Mouse (Mus musculus): Measurements from ENCODE around the gene Cacng8.

Cacng8 gene

GRCm38 (mm10) chr7:3390413-3391080 lies at the start of gene Cacng8:
Cacng8 (plus strand) TSS chr7:3390683.
- no peak for DNase-seq

GRCm38 (mm10) chr7:3343861-3344260 lies 46.6 kb upstream of the Cacng8 start:
- no peak for DNase-seq

GRCm38 (mm10) chr7:3345301-3345700 lies 45.2 kb upstream of the Cacng8 start:
- no peak for DNase-seq

DNA sequence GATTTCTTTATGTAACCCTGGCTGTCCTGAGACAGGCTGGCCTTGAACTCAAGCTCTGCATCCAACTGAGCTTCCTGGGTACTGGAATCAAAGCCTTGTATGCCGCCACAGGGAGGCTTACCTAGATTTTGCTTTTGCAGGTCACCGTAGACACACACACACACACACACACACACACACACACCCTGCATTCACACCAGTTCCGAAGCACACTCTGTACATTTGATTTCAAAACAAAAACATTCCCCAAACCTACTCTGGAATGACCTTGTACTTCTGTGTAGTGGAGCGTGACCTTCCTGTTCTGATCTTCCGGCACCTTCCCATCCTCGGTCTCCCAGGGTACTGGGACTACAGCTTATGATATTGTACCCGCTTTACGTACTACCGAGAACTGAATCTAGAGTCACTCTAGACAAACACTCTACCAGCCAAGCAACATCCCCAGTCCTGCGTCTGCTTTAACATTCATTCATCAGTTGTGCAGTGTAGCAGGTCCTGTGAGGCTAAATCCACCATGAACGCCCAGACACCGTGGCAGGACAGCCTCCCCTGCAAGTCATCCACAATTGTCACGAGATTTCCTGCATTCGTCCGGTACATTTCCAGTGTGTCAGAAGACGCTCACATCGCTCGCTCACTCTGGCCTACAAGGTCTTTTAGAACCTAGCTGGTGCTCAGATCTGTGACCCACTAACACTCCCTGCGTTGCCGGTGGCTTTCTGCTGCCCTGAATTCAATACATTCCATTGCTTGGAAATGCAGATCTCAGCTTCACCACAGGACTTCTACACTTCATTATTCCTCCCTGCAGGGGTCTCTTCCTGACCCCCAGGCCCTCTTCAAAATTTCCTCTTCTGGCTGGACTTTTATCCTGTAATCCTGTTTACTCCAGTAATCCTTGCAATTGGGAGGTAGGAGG lies 42.9 kb upstream of the Cacng8 start:
- no peak for DNase-seq

GRCm38 (mm10) chr7:3348326-3348725 lies 42.2 kb upstream of the Cacng8 start:
- no peak for DNase-seq

GRCm38 (mm10) chr7:3349775-3350174 lies 40.7 kb upstream of the Cacng8 start:
- no peak for DNase-seq

DNA sequence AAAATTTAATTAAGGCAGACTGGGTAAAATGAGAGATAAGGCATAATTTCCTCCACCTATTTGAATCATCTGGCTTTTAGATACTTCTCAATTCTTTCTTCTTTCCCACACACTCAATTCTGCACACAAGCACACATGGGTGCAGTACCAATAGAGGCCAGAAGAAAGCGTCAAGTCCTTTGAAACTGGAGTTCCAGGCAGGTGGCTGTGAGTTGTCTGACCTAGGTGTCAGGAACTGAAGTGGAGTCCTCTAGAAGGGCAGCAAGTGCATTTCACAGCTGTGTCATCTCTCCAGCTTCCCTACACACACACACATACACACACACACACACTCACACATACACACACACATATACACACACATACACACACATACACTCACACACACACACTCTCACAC lies 38.9 kb upstream of the Cacng8 start:
- DNase-seq = no peak

DNA sequence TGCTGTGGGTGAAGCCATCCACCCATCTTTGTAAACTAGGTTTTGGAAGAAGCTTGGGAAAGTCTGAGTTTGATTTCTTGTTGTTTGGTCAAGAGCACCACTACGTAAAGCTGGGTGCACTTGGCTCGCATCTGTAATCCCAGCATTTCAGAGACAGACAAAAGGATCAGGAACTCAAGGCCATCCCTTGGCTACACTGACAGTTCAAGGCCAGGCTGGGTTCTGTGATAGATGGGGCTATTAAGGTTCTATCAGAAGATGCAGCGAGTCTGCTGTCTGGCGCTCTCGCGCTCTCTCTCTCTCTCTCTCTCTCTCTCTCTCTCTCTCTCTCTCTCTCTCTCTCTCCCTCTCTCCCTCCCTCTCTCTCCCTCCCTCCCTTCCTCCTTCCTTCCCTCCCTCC lies 35.6 kb upstream of the Cacng8 start:
- DNase-seq = no peak

DNA sequence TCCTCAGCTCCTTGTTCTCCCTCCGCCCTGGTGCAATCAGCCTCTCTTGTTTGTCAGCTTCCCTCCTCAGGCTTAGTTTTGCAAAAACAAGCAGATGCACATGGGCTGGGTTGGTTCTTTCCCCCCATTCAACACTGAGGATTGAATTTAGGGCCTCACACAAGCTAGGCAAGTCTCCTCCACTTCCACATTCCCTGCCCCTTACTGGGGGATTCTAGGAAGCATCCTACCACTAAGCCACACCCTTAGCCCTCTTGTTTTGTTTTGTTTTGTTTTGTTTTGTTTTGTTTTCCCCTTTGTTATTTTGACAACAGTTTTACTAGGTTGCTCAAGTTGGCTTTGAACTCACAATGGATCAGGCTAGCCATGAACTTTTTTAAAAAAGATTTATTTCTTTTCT lies 29.8 kb upstream of the Cacng8 start:
- no peak for DNase-seq

DNA sequence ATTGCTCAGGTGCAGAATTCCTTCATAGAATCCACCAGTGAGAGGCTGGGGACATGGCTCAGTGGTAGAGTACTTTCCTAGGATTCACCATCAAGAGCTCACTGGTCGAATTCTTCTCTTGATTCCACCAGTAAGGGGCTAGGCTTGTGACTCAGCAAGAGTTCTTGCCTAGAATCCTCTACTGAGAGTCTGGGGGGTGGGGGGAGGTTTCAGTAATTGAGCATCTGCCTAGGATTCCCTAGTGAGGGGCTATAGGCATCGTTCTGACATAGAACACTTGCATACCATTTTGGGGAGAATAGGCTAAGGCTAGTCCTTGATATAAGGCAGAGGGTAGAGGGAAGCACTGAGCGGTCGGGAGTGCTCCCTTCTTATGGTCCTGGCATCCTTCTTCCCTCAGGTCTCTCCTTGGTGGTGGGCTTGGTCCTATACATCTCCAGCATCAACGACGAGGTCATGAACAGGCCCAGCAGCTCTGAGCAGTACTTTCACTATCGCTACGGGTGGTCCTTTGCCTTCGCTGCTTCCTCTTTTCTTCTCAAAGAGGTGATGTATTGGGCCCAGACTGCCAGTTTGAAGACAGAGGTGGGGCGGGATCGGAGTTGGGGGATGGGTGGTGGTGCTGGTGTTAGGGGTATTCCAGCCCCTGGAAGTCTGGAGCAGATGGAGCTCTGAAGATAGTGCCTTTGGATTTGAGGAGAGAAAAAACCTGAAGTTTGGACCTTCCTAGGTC lies 24.8 kb upstream of the Cacng8 start:
- no peak for DNase-seq

- DNase-seq = no peak
Measured at GRCm38 (mm10) chr7:3366705-3367516, 23.6 kb upstream of the Cacng8 start.

DNA sequence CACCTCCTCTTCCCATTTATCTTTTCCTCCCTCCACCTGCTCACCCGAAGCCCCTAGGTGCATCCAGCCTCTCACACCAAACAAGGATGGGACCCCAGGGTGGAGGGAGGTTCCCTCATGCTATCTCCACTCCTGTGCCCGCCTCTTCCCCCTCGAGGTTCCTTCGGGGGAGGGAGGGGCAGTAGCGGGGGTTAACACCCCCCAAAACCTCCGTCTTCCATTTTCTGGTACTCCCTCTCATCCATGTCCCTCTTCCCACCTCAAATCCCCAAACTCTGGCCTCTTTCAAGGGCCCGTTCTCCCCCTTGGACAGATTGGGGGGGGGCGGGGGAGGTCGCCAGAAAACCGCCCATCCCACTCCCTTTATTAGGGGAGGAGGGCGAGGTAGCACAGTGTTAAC lies 22.9 kb upstream of the Cacng8 start:
- no peak for DNase-seq

DNA sequence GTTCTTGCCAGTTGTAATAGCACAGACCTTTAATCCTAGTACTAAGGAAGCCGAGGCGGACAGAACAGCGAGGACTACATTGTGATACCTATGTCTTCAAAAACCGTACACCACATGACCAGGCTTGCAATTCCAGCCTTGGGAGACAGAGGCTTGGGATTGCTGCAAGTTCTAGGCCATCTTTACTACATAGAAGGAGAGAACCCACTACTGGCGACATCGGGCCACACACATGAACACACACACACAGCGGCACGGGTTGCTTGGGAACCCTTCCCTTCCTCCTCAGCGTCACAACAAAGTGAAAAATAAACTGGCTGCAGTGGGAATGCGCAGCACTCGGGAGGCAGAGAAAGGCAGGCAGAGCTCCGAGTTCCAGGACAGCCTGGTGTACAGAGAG lies 22.2 kb upstream of the Cacng8 start:
- no peak for DNase-seq

- DNase-seq = no peak
Measured at GRCm38 (mm10) chr7:3369189-3369588, 21.3 kb upstream of the Cacng8 start.

GRCm38 (mm10) chr7:3370407-3370806 lies 20.1 kb upstream of the Cacng8 start:
- no peak for DNase-seq

GRCm38 (mm10) chr7:3372376-3372775 lies 18.1 kb upstream of the Cacng8 start:
- DNase-seq = no peak

GRCm38 (mm10) chr7:3373754-3374153 lies 16.7 kb upstream of the Cacng8 start:
- no peak for DNase-seq

GRCm38 (mm10) chr7:3376831-3377230 lies 13.7 kb upstream of the Cacng8 start:
- DNase-seq = peak; percentile 23 to 26

DNA sequence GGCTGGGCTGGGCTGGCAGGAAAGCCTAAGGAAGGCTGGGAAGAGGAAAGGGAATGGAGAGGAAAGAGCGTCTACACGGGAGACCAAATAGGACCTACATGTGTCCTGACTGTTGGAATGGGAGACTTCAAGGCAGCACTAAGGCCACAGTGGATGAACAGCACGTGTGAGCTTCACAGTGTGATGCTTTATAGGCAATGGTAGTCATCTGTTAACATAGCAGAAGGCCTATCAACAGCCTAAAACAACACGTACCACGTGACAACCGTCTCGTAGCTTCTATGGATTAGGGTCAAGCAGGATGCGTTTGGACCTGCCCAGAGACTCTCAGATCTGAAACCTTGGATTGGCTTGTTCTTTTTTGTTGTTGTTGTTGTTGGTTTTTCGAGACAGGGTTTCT lies 8.4 kb upstream of the Cacng8 start:
- DNase-seq = no peak

GRCm38 (mm10) chr7:3384807-3385319 lies 5.6 kb upstream of the Cacng8 start:
- DNase-seq = no peak

- no peak for DNase-seq
Measured at GRCm38 (mm10) chr7:3386036-3386730, 4.3 kb upstream of the Cacng8 start.

- no peak for DNase-seq
Measured at GRCm38 (mm10) chr7:3387761-3388160, 2.7 kb upstream of the Cacng8 start.

All from thymus, postnatal 36 days (tissue).